Mouse (Mus musculus): ENCODE measurements around the gene Naga.

DNA sequence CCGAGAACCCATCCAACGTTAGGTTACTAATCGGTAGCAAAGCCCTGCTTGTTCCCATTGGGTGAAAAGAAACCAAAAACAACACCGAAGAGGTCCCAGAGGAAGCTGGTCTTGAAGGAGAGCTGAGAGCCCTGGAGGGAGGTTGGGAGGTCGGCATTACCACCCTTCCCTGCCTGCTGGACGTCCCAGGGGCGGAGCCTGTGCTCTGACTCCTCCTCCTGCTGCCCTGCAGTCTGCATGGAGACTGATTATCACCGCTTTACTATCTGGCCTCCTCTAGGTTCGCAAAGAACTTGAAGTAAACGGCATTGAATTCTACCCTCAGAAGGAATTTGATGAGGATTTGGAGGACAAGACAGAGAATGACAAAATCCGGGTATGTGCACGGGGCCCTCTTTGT, 52.6 kb downstream of the Naga start:
- TF ChIP-seq POLR2A (IDR thresholded peaks at IDR 0.05; ENCODE audit: control insufficient read depth, extremely low read depth, insufficient read depth, low read length, poor library complexity) (no peak), CTCF (IDR thresholded peaks at IDR 0.05; ENCODE audit: borderline replicate concordance, control insufficient read depth, extremely low read depth, insufficient read depth, low read length, poor library complexity) (no peak)
